9 mouse cellular contexts compared by ENCODE assay signal in the genomic region with DNA sequence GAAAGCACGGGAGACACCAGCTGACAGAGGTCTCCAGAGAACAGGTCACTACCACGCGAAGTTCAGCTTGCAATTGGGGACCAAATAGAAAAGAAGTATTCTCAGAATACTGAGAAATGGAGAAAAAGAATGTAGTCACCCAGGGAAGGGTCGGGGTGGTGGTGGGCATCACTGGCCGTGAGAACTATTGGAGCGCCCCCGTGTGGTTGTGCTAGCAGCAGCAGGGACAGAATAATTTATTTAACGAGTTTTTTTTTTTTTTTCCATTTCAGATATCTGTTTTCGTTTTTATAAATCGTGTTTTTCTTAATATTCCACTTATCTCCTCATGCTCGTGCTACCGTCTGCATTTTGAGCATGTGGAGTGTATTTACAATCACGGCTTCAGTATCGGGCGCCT.
DNase-seq lines count a peak whose midpoint lies in the region; ATAC-seq and TF ChIP-seq lines count a peak whose summit lies in the region.
"Had no signal": no experiment of that assay in that cellular context is flagged by ENCODE, and none has a peak within 500 bp of the region (broad histone marks: within the 10 kb centered on the region; RNA-seq: fewer than 3 reads in every experiment).

No protein-coding gene starts in this region.

- H3K9ac ChIP-seq in heart, postnatal 0 days (replicated peaks; ENCODE audit: low read depth, low read length): no peak overlapping the region
- H3K9ac ChIP-seq in midbrain, embryonic 11.5 days (ENCODE audit: low read length): no peak overlapping the region
- no peak overlapping the region for H3K9ac ChIP-seq in midbrain, embryonic 13.5 days (replicated peaks)
- H3K9ac ChIP-seq in limb, embryonic 11.5 days (ENCODE audit: low read length): no peak overlapping the region
- H3K9ac ChIP-seq: midbrain, embryonic 15.5 days had no signal

- TF ChIP-seq CTCF in heart, postnatal 0 days (IDR thresholded peaks at IDR 0.05; ENCODE audit: low read depth): peak; percentile 28

- peaks cover 27% of the 10 kb centered on the region for H3K27me3 ChIP-seq in heart, postnatal 0 days (ENCODE audit: control insufficient read depth, insufficient read depth, low read length)
- H3K27me3 ChIP-seq in midbrain, embryonic 11.5 days (ENCODE audit: control insufficient read depth, insufficient read depth, low read length): no peaks in the 10 kb centered on the region; the same call in 1 of the 2 replicates
- peaks cover 18% of the 10 kb centered on the region for H3K27me3 ChIP-seq in midbrain, embryonic 13.5 days
- 0 out of 2 replicates have a peak, but pooled peaks cover 4% of the 10 kb centered on the region for H3K27me3 ChIP-seq in limb, embryonic 11.5 days (ENCODE audit: control insufficient read depth, insufficient read depth, low read length)
- H3K27me3 ChIP-seq: midbrain, embryonic 15.5 days had no signal

- ATAC-seq in heart, postnatal 0 days (ENCODE audit: insufficient read depth, low read depth): no peak
- no peak for ATAC-seq in midbrain, embryonic 11.5 days (ENCODE audit: low FRiP score)
- ATAC-seq in midbrain, embryonic 13.5 days: no peak
- no peak for ATAC-seq in limb, embryonic 11.5 days (ENCODE audit: insufficient number of reproducible peaks, low FRiP score, low TSS enrichment, low read depth)
- ATAC-seq: midbrain, embryonic 15.5 days had no signal

- DNase-seq in heart, postnatal 0 days (ENCODE audit: low spot score): no peak
- DNase-seq in heart, adult 11 months: no peak
- DNase-seq in midbrain, embryonic 11.5 days (ENCODE audit: low spot score, missing footprints): peak; percentile 85
- DNase-seq in NIH3T3 (ENCODE audit: low read depth): peak; percentile 17
- peak; percentile 60 for DNase-seq in limb, embryonic 11.5 days (ENCODE audit: low spot score)
- DNase-seq in urinary bladder, postnatal 36 days (ENCODE audit: low spot score in 2 of 2): no peak
- DNase-seq in adrenal gland, postnatal 10 days: no peak

- WGBS in heart, postnatal 0 days: 26% methylated on average over 15 of the region's 15 CpGs
- 39% methylated on average over 15 of the region's 15 CpGs for WGBS in midbrain, embryonic 11.5 days
- WGBS in midbrain, embryonic 13.5 days: 35% methylated on average over 15 of the region's 15 CpGs
- WGBS in limb, embryonic 11.5 days: 34% methylated on average over 15 of the region's 15 CpGs

- no peaks in the 10 kb centered on the region for H3K4me1 ChIP-seq in heart, postnatal 0 days (ENCODE audit: control insufficient read depth, insufficient read depth)
- H3K4me1 ChIP-seq in midbrain, embryonic 11.5 days (ENCODE audit: control insufficient read depth, insufficient read depth, low read length): peaks cover 7% of the 10 kb centered on the region; the same call in 1 of the 2 replicates
- H3K4me1 ChIP-seq in midbrain, embryonic 13.5 days (replicated peaks): peaks cover 47% of the 10 kb centered on the region
- H3K4me1 ChIP-seq in limb, embryonic 11.5 days (ENCODE audit: control insufficient read depth, insufficient read depth, low read length): no peaks in the 10 kb centered on the region

- no peak overlapping the region for H3K4me3 ChIP-seq in heart, postnatal 0 days (ENCODE audit: low read depth, low read length)
- no peak overlapping the region for H3K4me3 ChIP-seq in midbrain, embryonic 11.5 days (ENCODE audit: low read depth, low read length)
- H3K4me3 ChIP-seq in midbrain, embryonic 13.5 days (replicated peaks): no peak overlapping the region
- no peak overlapping the region for H3K4me3 ChIP-seq in limb, embryonic 11.5 days (ENCODE audit: low read depth, low read length)
- H3K4me3 ChIP-seq: midbrain, embryonic 15.5 days had no signal

- TF ChIP-seq EP300 in heart, postnatal 0 days (IDR thresholded peaks at IDR 0.05; ENCODE audit: low read depth): no peak

- no peak overlapping the region for H3K4me2 ChIP-seq in heart, postnatal 0 days (ENCODE audit: low read depth, low read length)
- H3K4me2 ChIP-seq in midbrain, embryonic 11.5 days: no peak overlapping the region
- no peak overlapping the region for H3K4me2 ChIP-seq in midbrain, embryonic 13.5 days (replicated peaks)
- H3K4me2 ChIP-seq in limb, embryonic 11.5 days (ENCODE audit: low read depth, severe bottlenecking): no peak overlapping the region
- H3K4me2 ChIP-seq: midbrain, embryonic 15.5 days had no signal

- no peaks in the 10 kb centered on the region for H3K9me3 ChIP-seq in heart, postnatal 0 days (replicated peaks; ENCODE audit: control insufficient read depth, low read length)
- H3K9me3 ChIP-seq in midbrain, embryonic 11.5 days (ENCODE audit: control insufficient read depth, low read length): no peaks in the 10 kb centered on the region; the same call in 1 of the 2 replicates
- H3K9me3 ChIP-seq in midbrain, embryonic 13.5 days: no peaks in the 10 kb centered on the region
- H3K9me3 ChIP-seq in limb, embryonic 11.5 days (ENCODE audit: control insufficient read depth, low read length): no peaks in the 10 kb centered on the region
- H3K9me3 ChIP-seq: midbrain, embryonic 15.5 days had no signal

- H3K27ac ChIP-seq in heart, postnatal 0 days (ENCODE audit: low read depth): no peak overlapping the region
- no peak overlapping the region for H3K27ac ChIP-seq in midbrain, embryonic 11.5 days (ENCODE audit: low read depth, low read length)
- no peak overlapping the region for H3K27ac ChIP-seq in midbrain, embryonic 13.5 days
- H3K27ac ChIP-seq in limb, embryonic 11.5 days (replicated peaks; ENCODE audit: low read depth, low read length): no peak overlapping the region
- H3K27ac ChIP-seq: midbrain, embryonic 15.5 days had no signal

- no peaks in the 10 kb centered on the region for H3K36me3 ChIP-seq in heart, postnatal 0 days (replicated peaks; ENCODE audit: control insufficient read depth, insufficient read depth, low read length)
- H3K36me3 ChIP-seq in midbrain, embryonic 11.5 days (ENCODE audit: control insufficient read depth, insufficient read depth, low read length): no peaks in the 10 kb centered on the region
- no peaks in the 10 kb centered on the region for H3K36me3 ChIP-seq in midbrain, embryonic 13.5 days
- no peaks in the 10 kb centered on the region for H3K36me3 ChIP-seq in limb, embryonic 11.5 days (ENCODE audit: control insufficient read depth, insufficient read depth, low read length)
- H3K36me3 ChIP-seq: midbrain, embryonic 15.5 days had no signal

Comparison
In these comparisons a context has a peak if more than half of its experiments do, and no peak if none do; other contexts are left out.
1. DNase-seq: peak in midbrain, embryonic 11.5 days (single experiment), NIH3T3 (single experiment) and limb, embryonic 11.5 days (single experiment); none in heart, postnatal 0 days (single experiment), heart, adult 11 months (single experiment), urinary bladder, postnatal 36 days (0 of 2) and adrenal gland, postnatal 10 days (single experiment).